Mouse (Mus musculus) lung, embryonic 14.5 days (tissue): ENCODE results near the gene Eif3i. TPM values are rescaled to one million over a fixed set of nuclear protein-coding genes. Genes with fewer than 3 reads are reported as not detected.
A peak's percentile ranks its signal among the peaks of the same experiment; 100 is the strongest.

Source experiments
- ATAC-seq: fragments of 200-750 bp; cut with Nextera tagmentation; 2 replicates; pipeline ENCODE4 v1.8.0; 2017; ENCODE audit warnings: mild to moderate bottlenecking, moderate TSS enrichment, moderate library complexity; ENCODE audit not compliant: insufficient read depth
- DNase-seq: peaks from one replicate; pipeline ENCODE4 v3.0.0-alpha.2; 2015
- H3K27ac ChIP-seq: fragments of 300-500 bp; sonication (generic); 2 replicates; pipeline ENCODE4 v1.5.1; 2014; ENCODE audit warnings: low read depth, mild to moderate bottlenecking, moderate library complexity
- H3K27me3 ChIP-seq: fragments of 300-500 bp; sonication (generic); 2 replicates; pipeline ENCODE4 v1.6.1; 2014; ENCODE audit warnings: low read length, control low read depth; ENCODE audit not compliant: insufficient read depth
- H3K36me3 ChIP-seq: fragments of 300-500 bp; sonication (generic); 2 replicates; pipeline ENCODE4 v1.6.1; 2014; ENCODE audit warnings: control low read depth; ENCODE audit not compliant: insufficient read depth
- H3K4me1 ChIP-seq: fragments of 300-500 bp; sonication (generic); 2 replicates; pipeline ENCODE4 v1.6.1; 2014; ENCODE audit warnings: antibody characterized with exemption, control low read depth; ENCODE audit not compliant: insufficient read depth
- H3K4me2 ChIP-seq: fragments of 300-500 bp; sonication (generic); 2 replicates; pipeline ENCODE4 v1.6.1; 2014; ENCODE audit warnings: mild to moderate bottlenecking
- H3K4me3 ChIP-seq: fragments of 300-500 bp; sonication (generic); 2 replicates; pipeline ENCODE4 v1.5.1; 2014; ENCODE audit warnings: low read depth, low read length
- H3K9ac ChIP-seq: fragments of 300-500 bp; sonication (generic); 2 replicates; pipeline ENCODE4 v1.6.1; 2014
- H3K9me3 ChIP-seq: fragments of 300-500 bp; sonication (generic); 2 replicates; pipeline ENCODE4 v1.6.1; 2016; ENCODE audit warnings: low read depth, low read length, control low read depth
- CTCF ChIP-seq: IDR thresholded peaks from 2 replicates; pipeline ENCODE4 v1.5.1; 2016; ENCODE audit warnings: antibody characterized with exemption, low read depth
- WGBS: fragments of 180-500 bp; shearing (Covaris S2); extraction: QIAGEN DNeasy Blood & Tissue Kit; methylation state at CpG from one replicate; pipeline ENCODE4 v1.1.7; 2014; 5-methylcytosine and 5-hydroxymethylcytosine counted together
- polyA plus RNA-seq: library from polyadenylated mRNA; unstranded; fragments of >200 nt; fragmentation: Nextera tagmentation; extraction: Ambion mirVana; gene quantifications from 2 replicates; pipeline ENCODE4 v1.2.1, GENCODE M21; 2014

Gene Eif3i
- polyA plus RNA-seq, 1 experiment from 2014 or later = 316 TPM

GRCm38 (mm10) chr4:129639221-129639620 lies 38.8 kb upstream of the Eif3i start:
- Histone ChIP-seq H3K9ac (peak overlapping the region; percentile 80; the same call in 1 of the 2 replicates), H3K4me3 (peak overlapping the region; percentile 67), H3K9me3 (no peaks in the 10 kb centered on the region), H3K4me1 (peaks cover 6% of the 10 kb centered on the region; the same call in 1 of the 2 replicates), H3K27me3 (no peaks in the 10 kb centered on the region), H3K27ac (no peak overlapping the region), H3K36me3 (peaks cover 59% of the 10 kb centered on the region), H3K4me2 (peak overlapping the region; percentile 94)
- ATAC-seq (no peak), DNase-seq (no peak)
- 79% methylated on average over 15 of the region's 15 CpGs for WGBS
- TF ChIP-seq CTCF = no peak

- H3K4me3 ChIP-seq = no peak overlapping the region
- H3K4me2 ChIP-seq = no peak overlapping the region
- H3K36me3 ChIP-seq = peaks cover 99% of the 10 kb centered on the region
- no peak for DNase-seq
- no peaks in the 10 kb centered on the region for H3K4me1 ChIP-seq
- no peaks in the 10 kb centered on the region for H3K9me3 ChIP-seq
- no peak for ATAC-seq
- no peak for TF ChIP-seq CTCF
- 81% methylated on average over 6 of the region's 6 CpGs for WGBS
- no peaks in the 10 kb centered on the region for H3K27me3 ChIP-seq
- no peak overlapping the region for H3K9ac ChIP-seq
- no peak overlapping the region for H3K27ac ChIP-seq
Observed at GRCm38 (mm10) chr4:129633852-129634251, 33.4 kb upstream of the Eif3i start.

- no peak for DNase-seq
Observed at GRCm38 (mm10) chr4:129631867-129632266, 31.4 kb upstream of the Eif3i start.

GRCm38 (mm10) chr4:129630944-129631343 lies 30.5 kb upstream of the Eif3i start:
- TF ChIP-seq CTCF = no peak
- 67% methylated on average over 4 of the region's 4 CpGs for WGBS
- no peaks in the 10 kb centered on the region for H3K27me3 ChIP-seq

More at GRCm38 (mm10) chr4:129631867-129632266, 31.4 kb upstream of the Eif3i start:
- H3K27ac ChIP-seq = no peak overlapping the region
- H3K4me1 ChIP-seq = no peaks in the 10 kb centered on the region
- no peaks in the 10 kb centered on the region for H3K9me3 ChIP-seq
- TF ChIP-seq CTCF = no peak
- H3K4me2 ChIP-seq = no peak overlapping the region
- no peaks in the 10 kb centered on the region for H3K27me3 ChIP-seq
- WGBS = 83% methylated on average over 12 of the region's 12 CpGs
- H3K4me3 ChIP-seq = no peak overlapping the region
- ATAC-seq = no peak
- H3K9ac ChIP-seq = no peak overlapping the region
- H3K36me3 ChIP-seq = peaks cover 100% of the 10 kb centered on the region

GRCm38 (mm10) chr4:129626035-129626434 lies 25.6 kb upstream of the Eif3i start:
- no peaks in the 10 kb centered on the region for H3K27me3 ChIP-seq
- H3K4me2 ChIP-seq = no peak overlapping the region
- no peak overlapping the region for H3K9ac ChIP-seq
- H3K4me1 ChIP-seq = peaks cover 13% of the 10 kb centered on the region; the same call in 1 of the 2 replicates
- TF ChIP-seq CTCF = no peak
- no peak overlapping the region for H3K27ac ChIP-seq
- no peak overlapping the region for H3K4me3 ChIP-seq
- DNase-seq (no peak), ATAC-seq (no peak)
- H3K36me3 ChIP-seq = peaks cover 56% of the 10 kb centered on the region
- no peaks in the 10 kb centered on the region for H3K9me3 ChIP-seq
- WGBS = 67% methylated on average over 6 of the region's 6 CpGs

More at GRCm38 (mm10) chr4:129630944-129631343, 30.5 kb upstream of the Eif3i start:
- peaks cover 100% of the 10 kb centered on the region for H3K36me3 ChIP-seq
- DNase-seq (peak; percentile 58), ATAC-seq (no peak)
- no peaks in the 10 kb centered on the region for H3K4me1 ChIP-seq
- no peaks in the 10 kb centered on the region for H3K9me3 ChIP-seq
- H3K9ac ChIP-seq = no peak overlapping the region
- H3K27ac ChIP-seq = no peak overlapping the region
- H3K4me2 ChIP-seq = no peak overlapping the region
- H3K4me3 ChIP-seq = no peak overlapping the region

GRCm38 (mm10) chr4:129625496-129625895 lies 25.0 kb upstream of the Eif3i start:
- ATAC-seq (no peak), DNase-seq (no peak)
- Histone ChIP-seq H3K9ac (no peak overlapping the region), H3K36me3 (peaks cover 50% of the 10 kb centered on the region), H3K27me3 (no peaks in the 10 kb centered on the region), H3K4me3 (no peak overlapping the region), H3K4me1 (peaks cover 13% of the 10 kb centered on the region; the same call in 1 of the 2 replicates), H3K9me3 (no peaks in the 10 kb centered on the region), H3K4me2 (peak overlapping the region; percentile 65; the same call in 1 of the 2 replicates), H3K27ac (no peak overlapping the region)
- 46% methylated on average over 4 of the region's 4 CpGs for WGBS
- TF ChIP-seq CTCF = no peak

GRCm38 (mm10) chr4:129625029-129625370 lies 24.6 kb upstream of the Eif3i start:
- H3K27me3 ChIP-seq = no peaks in the 10 kb centered on the region
- peaks cover 13% of the 10 kb centered on the region; the same call in 1 of the 2 replicates for H3K4me1 ChIP-seq
- ATAC-seq = peak; percentile 32; the same call in 1 of the 2 replicates
- H3K36me3 ChIP-seq = peaks cover 45% of the 10 kb centered on the region
- peak overlapping the region; percentile 37 for H3K9ac ChIP-seq
- DNase-seq = peak; percentile 79
- H3K4me3 ChIP-seq = peak overlapping the region; percentile 52
- WGBS = 6% methylated on average over 6 of the region's 6 CpGs
- peak overlapping the region; percentile 65 for H3K4me2 ChIP-seq
- TF ChIP-seq CTCF = no peak
- H3K9me3 ChIP-seq = no peaks in the 10 kb centered on the region
- peak overlapping the region; percentile 83 for H3K27ac ChIP-seq
